Mouse (Mus musculus) heart, embryonic 11.5 days (tissue): ENCODE results near the gene Hnrnpa3. TPM values are rescaled to one million over a fixed set of nuclear protein-coding genes. Genes with fewer than 3 reads are reported as not detected.
"Not testable (repeated sequence)": the region's sequence is repeated elsewhere in the genome, so short reads cannot be mapped to it uniquely, and the experiment has no call there.

Experiments
- ATAC-seq: fragments of 200-750 bp; cut with Nextera tagmentation; replicated peaks from 2 replicates; pipeline ENCODE4 v1.8.0; 2017; ENCODE audit warnings: moderate library complexity; ENCODE audit not compliant: insufficient number of reproducible peaks, low FRiP score, low TSS enrichment
- H3K27ac ChIP-seq: fragments of 300-500 bp; sonication (generic); 2 replicates; pipeline ENCODE4 v1.5.1; 2014; ENCODE audit warnings: mild to moderate bottlenecking, low read depth, low read length
- H3K27me3 ChIP-seq: fragments of 300-500 bp; sonication (generic); 2 replicates; pipeline ENCODE4 v1.6.1; 2014; ENCODE audit warnings: mild to moderate bottlenecking, low read length, mixed read lengths; ENCODE audit not compliant: control insufficient read depth, insufficient read depth
- H3K36me3 ChIP-seq: fragments of 300-500 bp; sonication (generic); 2 replicates; pipeline ENCODE4 v1.6.1; 2014; ENCODE audit warnings: mild to moderate bottlenecking, low read length, moderate library complexity, mixed read lengths; ENCODE audit not compliant: control insufficient read depth, insufficient read depth
- H3K4me1 ChIP-seq: fragments of 300-500 bp; sonication (generic); 2 replicates; pipeline ENCODE4 v1.6.1; 2014; ENCODE audit warnings: low read length; ENCODE audit not compliant: control insufficient read depth, insufficient read depth
- H3K4me2 ChIP-seq: fragments of 300-500 bp; sonication (generic); 2 replicates; pipeline ENCODE4 v1.6.1; 2014; ENCODE audit warnings: mild to moderate bottlenecking, moderate library complexity
- H3K4me3 ChIP-seq: fragments of 300-500 bp; sonication (generic); 2 replicates; pipeline ENCODE4 v1.5.1; 2014; ENCODE audit warnings: low read depth, low read length
- H3K9ac ChIP-seq: fragments of 300-500 bp; sonication (generic); 2 replicates; pipeline ENCODE4 v1.6.1; 2014; ENCODE audit warnings: mild to moderate bottlenecking, low read depth, low read length, moderate library complexity
- H3K9me3 ChIP-seq: fragments of 300-500 bp; sonication (generic); replicated peaks from 2 replicates; pipeline ENCODE4 v1.6.1; 2016; ENCODE audit warnings: low read length; ENCODE audit not compliant: control insufficient read depth
- WGBS: fragments of 180-500 bp; shearing (Covaris S2); extraction: QIAGEN DNeasy Blood & Tissue Kit; methylation state at CpG from one replicate; pipeline ENCODE4 v1.1.7; 2014; ENCODE audit not compliant: insufficient replicate concordance; 5-methylcytosine and 5-hydroxymethylcytosine counted together
- polyA plus RNA-seq: library from polyadenylated mRNA; unstranded; fragments of >200 nt; fragmentation: Nextera tagmentation; extraction: Ambion mirVana; gene quantifications from 2 replicates; pipeline ENCODE4 v1.2.1, GENCODE M21; 2014

Hnrnpa3 gene
- polyA plus RNA-seq, 1 experiment from 2014 or later = 164 TPM

DNA sequence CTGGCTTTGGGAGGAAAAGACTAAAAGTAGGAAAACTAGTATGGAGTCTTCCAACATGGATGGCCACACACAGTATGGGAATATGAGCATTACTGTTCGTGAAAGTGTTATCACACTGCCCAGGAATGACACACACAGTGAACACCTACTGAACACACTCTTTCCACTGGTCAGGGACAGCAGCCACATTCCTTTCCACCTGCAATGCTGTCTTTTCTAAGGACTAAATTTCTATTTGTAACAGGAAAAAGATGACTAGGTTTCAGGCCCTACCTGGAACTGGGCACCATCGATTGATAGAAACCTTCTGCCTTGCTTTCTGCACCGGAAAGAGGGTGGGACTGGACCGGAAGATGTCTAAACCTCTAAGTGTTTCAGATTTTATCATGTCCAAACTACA is 31.6 kb downstream of the Hnrnpa3 start:
- H3K27ac ChIP-seq = no peak overlapping the region
- WGBS = 83% methylated on average over 4 of the region's 4 CpGs
- H3K36me3 ChIP-seq = no peaks in the 10 kb centered on the region
- H3K4me1 ChIP-seq = peaks cover 51% of the 10 kb centered on the region
- no peaks in the 10 kb centered on the region for H3K9me3 ChIP-seq
- no peaks in the 10 kb centered on the region for H3K27me3 ChIP-seq
- ATAC-seq = no peak
- no peak overlapping the region for H3K9ac ChIP-seq
- H3K4me2 ChIP-seq = no peak overlapping the region
- no peak overlapping the region for H3K4me3 ChIP-seq

DNA sequence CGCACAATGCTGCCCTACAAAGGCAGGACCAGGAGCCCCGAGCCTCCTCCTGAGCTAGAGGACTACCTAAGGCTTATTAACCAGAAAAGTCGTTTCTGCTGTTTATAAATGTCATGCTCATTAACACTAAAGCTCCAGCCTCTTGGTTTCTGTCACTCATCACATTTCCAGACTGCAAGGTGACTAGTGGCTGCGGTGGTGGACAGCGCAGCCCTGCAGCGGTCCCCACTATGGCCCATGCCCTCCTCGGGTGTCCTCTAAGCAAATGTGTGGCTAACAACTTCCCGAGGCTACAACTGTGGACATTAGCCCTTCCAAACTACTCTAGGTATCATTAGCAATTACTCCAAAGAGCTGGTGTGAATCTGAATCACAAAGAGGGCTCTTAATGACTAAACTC is 32.3 kb downstream of the Hnrnpa3 start:
- ATAC-seq = no peak
- Histone ChIP-seq H3K9me3 (no peaks in the 10 kb centered on the region), H3K4me2 (no peak overlapping the region; the same call in 1 of the 2 replicates), H3K27me3 (no peaks in the 10 kb centered on the region), H3K27ac (0 out of 2 replicates have a peak overlapping the region, but pooled peaks have one; percentile 29), H3K9ac (no peak overlapping the region), H3K36me3 (no peaks in the 10 kb centered on the region), H3K4me3 (no peak overlapping the region), H3K4me1 (peaks cover 51% of the 10 kb centered on the region)
- 43% methylated on average over 8 of the region's 8 CpGs for WGBS

DNA sequence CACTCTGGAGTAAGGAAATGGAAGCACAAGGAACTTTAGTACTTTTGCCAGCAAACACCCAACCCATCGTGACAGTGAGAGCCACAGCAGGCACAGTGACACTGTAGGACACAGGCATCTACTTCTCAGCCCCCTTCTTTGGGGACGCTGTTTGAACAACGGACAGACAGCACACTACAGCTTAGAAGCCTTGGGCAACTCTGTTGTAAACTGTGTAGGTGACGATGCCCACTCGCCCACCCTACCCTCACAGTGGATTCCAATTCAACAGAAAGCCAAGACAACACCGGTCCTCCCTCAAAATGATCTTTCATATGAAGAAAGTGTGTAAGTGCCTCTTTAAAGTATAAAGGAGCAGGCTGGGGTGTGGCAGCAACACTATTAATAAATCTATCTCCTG is 33.3 kb downstream of the Hnrnpa3 start:
- Histone ChIP-seq H3K4me3 (no peak overlapping the region), H3K4me2 (no peak overlapping the region), H3K27me3 (no peaks in the 10 kb centered on the region), H3K9me3 (no peaks in the 10 kb centered on the region), H3K9ac (0 out of 2 replicates have a peak overlapping the region, but pooled peaks have one; percentile 18), H3K27ac (no peak overlapping the region), H3K36me3 (no peaks in the 10 kb centered on the region), H3K4me1 (peaks cover 54% of the 10 kb centered on the region)
- ATAC-seq = no peak
- WGBS = 87% methylated on average over 6 of the region's 6 CpGs

DNA sequence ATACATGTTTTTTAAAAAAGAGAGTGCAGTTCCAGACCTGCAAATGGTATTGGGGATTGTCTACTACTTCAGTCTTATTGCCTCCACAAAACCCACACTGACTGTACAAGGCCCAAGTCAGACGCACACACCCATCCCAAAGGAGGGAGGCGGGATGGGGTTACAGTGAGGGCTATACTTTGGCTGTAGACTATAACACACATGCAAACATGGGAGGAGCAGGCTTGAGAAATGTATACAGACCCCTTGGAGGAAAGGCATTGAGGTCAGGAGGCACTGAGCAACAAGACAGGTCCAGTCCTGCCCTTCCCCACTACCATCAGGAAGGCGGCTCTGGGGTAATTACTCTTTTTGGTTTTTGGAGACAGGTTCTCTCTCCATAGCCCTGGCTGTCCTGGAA is 35.9 kb downstream of the Hnrnpa3 start:
- H3K27ac ChIP-seq, ATAC-seq: not testable (repeated sequence)

DNA sequence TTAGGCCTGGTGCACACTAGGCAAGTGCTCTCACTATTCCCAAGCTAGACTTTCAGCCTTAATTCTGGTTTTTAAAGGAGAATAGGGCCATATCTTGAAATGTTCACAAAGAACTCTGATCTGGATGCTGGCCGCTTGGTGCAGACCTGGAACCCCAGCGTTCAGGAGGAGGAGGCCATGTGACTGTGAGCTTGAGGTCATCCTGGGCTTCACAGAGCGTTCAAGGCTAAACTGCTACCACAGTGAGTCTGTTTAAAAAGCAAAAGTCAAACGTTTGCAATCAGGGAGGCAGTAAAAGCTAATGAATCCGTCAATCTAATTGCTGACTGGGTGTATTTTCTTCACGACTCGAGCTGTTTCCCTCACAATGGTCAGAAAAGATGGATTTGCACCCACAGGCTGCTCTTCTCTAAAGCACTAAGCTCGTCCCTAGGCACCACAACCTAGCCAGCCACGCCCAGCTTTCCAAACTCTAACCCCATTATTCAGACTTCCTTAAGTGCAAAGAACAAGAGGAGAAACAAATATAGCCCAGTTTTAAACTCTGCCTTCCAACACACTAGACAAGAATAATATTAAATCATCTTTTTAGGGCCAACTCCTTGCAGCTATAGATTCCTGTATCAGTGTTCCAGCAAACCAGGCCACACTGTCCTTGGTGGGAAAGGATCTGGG is 36.8 kb downstream of the Hnrnpa3 start:
- Histone ChIP-seq H3K4me1 (peaks cover 63% of the 10 kb centered on the region), H3K27ac (no peak overlapping the region), H3K4me2 (no peak overlapping the region), H3K36me3 (no peaks in the 10 kb centered on the region), H3K9ac (no peak overlapping the region), H3K27me3 (no peaks in the 10 kb centered on the region), H3K4me3 (no peak overlapping the region), H3K9me3 (no peaks in the 10 kb centered on the region)
- no peak for ATAC-seq
- 66% methylated on average over 9 of the region's 9 CpGs for WGBS

More for the DNA sequence above, 35.9 kb downstream of the Hnrnpa3 start:
- not testable (repeated sequence) for H3K4me2 ChIP-seq, H3K9me3 ChIP-seq, H3K9ac ChIP-seq, H3K36me3 ChIP-seq, H3K4me3 ChIP-seq, H3K27me3 ChIP-seq
- WGBS = 92% methylated on average over 3 of the region's 3 CpGs
- H3K4me1 ChIP-seq = peaks cover 60% of the 10 kb centered on the region

DNA sequence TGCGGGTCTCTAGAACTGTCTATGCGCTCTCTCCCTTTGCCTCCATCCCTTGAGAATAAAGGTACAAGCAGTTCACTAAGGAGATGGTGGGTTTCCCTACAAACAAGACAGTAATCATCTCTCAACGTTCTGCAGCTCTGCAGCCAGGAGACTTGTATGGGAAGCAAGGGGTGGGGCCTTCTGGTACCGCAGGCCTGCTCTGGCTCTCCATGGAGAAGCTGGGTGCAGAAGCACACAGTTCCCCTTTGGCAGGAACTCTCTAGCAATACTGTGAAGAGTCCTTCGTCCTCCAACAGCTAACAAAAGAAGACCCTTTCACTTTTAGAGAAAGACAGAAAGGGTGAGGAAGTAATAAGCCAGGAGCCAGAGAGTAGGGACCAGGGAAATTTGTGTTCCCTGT is 37.3 kb downstream of the Hnrnpa3 start:
- Histone ChIP-seq H3K36me3 (no peaks in the 10 kb centered on the region), H3K27me3 (no peaks in the 10 kb centered on the region), H3K27ac (no peak overlapping the region), H3K4me2 (no peak overlapping the region), H3K9ac (no peak overlapping the region), H3K9me3 (no peaks in the 10 kb centered on the region), H3K4me3 (no peak overlapping the region), H3K4me1 (peaks cover 64% of the 10 kb centered on the region)
- no peak for ATAC-seq
- WGBS = 52% methylated on average over 5 of the region's 5 CpGs

DNA sequence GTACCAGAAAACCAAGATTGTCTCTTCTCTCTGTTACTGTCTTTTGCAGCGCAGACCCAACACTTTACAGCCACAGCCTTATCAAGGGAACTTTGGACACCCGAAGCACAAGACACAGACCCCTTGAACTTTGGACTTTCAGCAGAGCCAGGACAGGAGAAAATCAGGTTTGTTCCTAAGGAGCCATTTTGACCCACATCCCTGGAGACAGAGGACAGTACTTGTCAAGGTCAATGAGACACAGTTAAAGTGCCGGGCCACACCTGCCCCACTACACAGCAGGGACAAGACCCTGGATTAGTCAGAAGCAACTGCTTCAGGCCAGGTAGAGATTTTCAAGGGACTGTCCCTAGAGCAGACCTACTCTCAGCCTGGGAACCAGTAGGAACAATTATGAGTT is 38.2 kb downstream of the Hnrnpa3 start:
- Histone ChIP-seq H3K9me3 (no peaks in the 10 kb centered on the region), H3K9ac (no peak overlapping the region), H3K4me2 (no peak overlapping the region), H3K27me3 (no peaks in the 10 kb centered on the region), H3K27ac (no peak overlapping the region), H3K4me1 (peaks cover 64% of the 10 kb centered on the region), H3K4me3 (no peak overlapping the region), H3K36me3 (no peaks in the 10 kb centered on the region)
- WGBS = 54% methylated on average over 3 of the region's 3 CpGs
- ATAC-seq = no peak

DNA sequence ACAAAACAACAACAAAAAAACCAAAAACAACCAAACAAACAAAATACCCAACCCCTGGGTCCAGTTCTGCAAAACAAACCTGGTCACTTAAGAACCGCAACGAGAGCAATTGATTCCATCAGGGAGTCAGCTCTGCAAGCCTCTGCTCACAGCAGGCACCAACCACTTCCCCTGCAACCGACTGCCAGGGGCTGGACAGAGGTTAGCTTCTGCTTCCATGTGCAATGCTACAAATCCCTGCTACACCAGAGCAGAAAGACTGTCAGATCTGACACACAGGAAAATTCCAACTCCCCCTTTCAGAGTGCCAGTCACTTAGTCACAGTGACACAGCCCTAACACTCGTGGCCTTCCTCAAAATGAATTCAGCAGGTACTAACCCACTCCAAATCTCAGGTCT is 38.9 kb downstream of the Hnrnpa3 start:
- H3K4me2 ChIP-seq = no peak overlapping the region
- H3K9ac ChIP-seq = no peak overlapping the region
- ATAC-seq = no peak
- no peaks in the 10 kb centered on the region for H3K9me3 ChIP-seq
- peaks cover 63% of the 10 kb centered on the region for H3K4me1 ChIP-seq
- 46% methylated on average over 4 of the region's 4 CpGs for WGBS
- no peaks in the 10 kb centered on the region for H3K36me3 ChIP-seq
- H3K4me3 ChIP-seq = no peak overlapping the region
- H3K27me3 ChIP-seq = no peaks in the 10 kb centered on the region
- H3K27ac ChIP-seq = no peak overlapping the region

DNA sequence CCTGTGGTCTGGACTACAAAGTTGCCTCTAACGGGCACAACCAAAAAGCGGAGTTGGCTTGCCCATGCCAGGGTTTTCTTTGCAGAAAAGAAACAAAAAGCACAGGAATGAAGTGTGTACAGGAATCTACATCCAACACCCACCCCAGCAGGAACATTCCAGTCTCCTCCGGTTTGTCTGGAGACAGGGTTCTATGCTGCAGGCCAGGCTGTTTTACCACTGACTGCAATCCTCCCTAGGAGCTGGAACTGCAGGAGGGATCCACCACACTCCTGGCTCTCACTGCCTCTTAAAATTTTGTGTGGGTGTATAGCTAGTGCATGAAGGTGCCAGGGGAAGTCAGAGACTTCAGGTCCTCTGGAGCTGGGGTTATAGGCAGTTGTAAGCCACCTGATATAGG is 39.8 kb downstream of the Hnrnpa3 start:
- Histone ChIP-seq H3K4me3 (no peak overlapping the region), H3K9ac (no peak overlapping the region), H3K36me3 (no peaks in the 10 kb centered on the region), H3K27me3 (no peaks in the 10 kb centered on the region), H3K9me3 (no peaks in the 10 kb centered on the region), H3K4me2 (no peak overlapping the region), H3K27ac (no peak overlapping the region), H3K4me1 (peaks cover 54% of the 10 kb centered on the region)
- no peak for ATAC-seq
- WGBS = 70% methylated on average over 3 of the region's 3 CpGs
